8 mouse cellular contexts compared by ENCODE assay signal in genomic region chr9:123678327-123679105, GRCm38 (mm10). TPM values are rescaled to one million over a fixed set of nuclear protein-coding genes. Genes with fewer than 3 reads are reported as not detected.
DNase-seq lines count a peak whose midpoint lies in the region; ATAC-seq and TF ChIP-seq lines count a peak whose summit lies in the region.

Gene Ccr9, plus strand, starts transcription at chr9:123678439.
Gene Slc6a20a, minus strand, starts transcription at chr9:123678885.

- under 1% methylated on average over 73 of the region's 73 CpGs for WGBS in embryonic facial prominence, embryonic 10.5 days
- WGBS in hindbrain, embryonic 15.5 days = 1% methylated on average over 73 of the region's 73 CpGs
- 2% methylated on average over 73 of the region's 73 CpGs for WGBS in liver, adult 2 months
- WGBS in midbrain, embryonic 16.5 days = under 1% methylated on average over 71 of the region's 73 CpGs

- no peak for TF ChIP-seq POLR2A in liver, adult 2 months (IDR thresholded peaks at IDR 0.05; ENCODE audit: extremely low read depth, insufficient read depth, low read length)

- peak; percentile 13 for DNase-seq in ovary, postnatal 36 days (ENCODE audit: low spot score)
- no peak for DNase-seq in ovary, adult 18-20 months (ENCODE audit: low spot score)
- peak; percentile 57 for DNase-seq in embryonic facial prominence, embryonic 10.5 days (ENCODE audit: low spot score)
- no peak for DNase-seq in liver, adult 2 months (ENCODE audit: extremely low read depth, low read depth, low spot score)
- DNase-seq in thymus, postnatal 25 days = peak; percentile 17
- DNase-seq in layer of hippocampus, adult 18-20 months (ENCODE audit: low spot score in 2 of 2) = no peak

- no peaks in the 10 kb centered on the region for H3K9me3 ChIP-seq in embryonic facial prominence, embryonic 10.5 days
- no peaks in the 10 kb centered on the region for H3K9me3 ChIP-seq in hindbrain, embryonic 15.5 days
- H3K9me3 ChIP-seq in midbrain, embryonic 16.5 days (replicated peaks; ENCODE audit: control insufficient read depth, low read length, poor library complexity, severe bottlenecking) = no peaks in the 10 kb centered on the region

- no peak within 1 kb of the TSS for H3K27ac ChIP-seq in embryonic facial prominence, embryonic 10.5 days (replicated peaks)
- no peak within 1 kb of the TSS for H3K27ac ChIP-seq in hindbrain, embryonic 15.5 days (replicated peaks)
- H3K27ac ChIP-seq in liver, adult 2 months (replicated peaks; ENCODE audit: insufficient read depth, low read depth, low read length) = no peak within 1 kb of the TSS
- no peak within 1 kb of the TSS for H3K27ac ChIP-seq in midbrain, embryonic 16.5 days (ENCODE audit: low read length)

- TF ChIP-seq CTCF in liver, adult 2 months (IDR thresholded peaks at IDR 0.05; ENCODE audit: low read depth, low read length) = no peak

- peak; percentile 68 for ATAC-seq in hindbrain, embryonic 15.5 days (ENCODE audit: low FRiP score, low read depth)
- ATAC-seq in midbrain, embryonic 16.5 days = peak; percentile 62

- peaks cover 8% of the 10 kb centered on the region for H3K4me1 ChIP-seq in embryonic facial prominence, embryonic 10.5 days
- H3K4me1 ChIP-seq in hindbrain, embryonic 15.5 days (replicated peaks) = peaks cover 12% of the 10 kb centered on the region
- H3K4me1 ChIP-seq in liver, adult 2 months (ENCODE audit: control insufficient read depth, insufficient read depth, low read length) = peaks cover 3% of the 10 kb centered on the region
- H3K4me1 ChIP-seq in midbrain, embryonic 16.5 days (ENCODE audit: control insufficient read depth, insufficient read depth, low read length) = peaks cover 5% of the 10 kb centered on the region; the same call in 1 of the 2 replicates

- peak within 1 kb of the TSS; percentile 23; the same call in 1 of the 2 replicates for H3K9ac ChIP-seq in hindbrain, embryonic 15.5 days
- H3K9ac ChIP-seq in liver, adult 2 months (ENCODE audit: low read depth, low read length) = 0 out of 2 replicates have a peak within 1 kb of the TSS, but pooled peaks have one; percentile 24
- H3K9ac ChIP-seq in midbrain, embryonic 16.5 days (ENCODE audit: low read depth, low read length) = peak within 1 kb of the TSS; percentile 54

- no peaks in the 10 kb centered on the region for H3K79me2 ChIP-seq in liver, adult 2 months (ENCODE audit: control insufficient read depth, insufficient read depth, low read length)

- no peaks in the 10 kb centered on the region for H3K36me3 ChIP-seq in embryonic facial prominence, embryonic 10.5 days (replicated peaks)
- H3K36me3 ChIP-seq in hindbrain, embryonic 15.5 days = no peaks in the 10 kb centered on the region
- H3K36me3 ChIP-seq in liver, adult 2 months (ENCODE audit: control insufficient read depth, insufficient read depth, low read length) = no peaks in the 10 kb centered on the region
- no peaks in the 10 kb centered on the region for H3K36me3 ChIP-seq in midbrain, embryonic 16.5 days (ENCODE audit: control insufficient read depth, insufficient read depth, low read length)

- H3K4me2 ChIP-seq in hindbrain, embryonic 15.5 days = peak within 1 kb of the TSS; percentile 83
- peak within 1 kb of the TSS; percentile 85 for H3K4me2 ChIP-seq in midbrain, embryonic 16.5 days (ENCODE audit: low read length)

- H3K4me3 ChIP-seq in embryonic facial prominence, embryonic 10.5 days = peak within 1 kb of the TSS; percentile 58
- peak within 1 kb of the TSS; percentile 48 for H3K4me3 ChIP-seq in hindbrain, embryonic 15.5 days
- H3K4me3 ChIP-seq in liver, adult 2 months (ENCODE audit: insufficient read depth, low read depth, low read length) = peak within 1 kb of the TSS; percentile 47; the same call in 1 of the 2 replicates
- H3K4me3 ChIP-seq in midbrain, embryonic 16.5 days (ENCODE audit: low read depth, low read length) = peak within 1 kb of the TSS; percentile 46

- H3K27me3 ChIP-seq in embryonic facial prominence, embryonic 10.5 days (replicated peaks; ENCODE audit: low read depth, poor library complexity, severe bottlenecking) = peaks cover 90% of the 10 kb centered on the region
- peaks cover 57% of the 10 kb centered on the region for H3K27me3 ChIP-seq in hindbrain, embryonic 15.5 days
- H3K27me3 ChIP-seq in liver, adult 2 months (ENCODE audit: control insufficient read depth, insufficient read depth, low read length) = peaks cover 9% of the 10 kb centered on the region
- peaks cover 32% of the 10 kb centered on the region for H3K27me3 ChIP-seq in midbrain, embryonic 16.5 days (ENCODE audit: control insufficient read depth, insufficient read depth, low read depth, low read length)

RNA-seq across cellular contexts. Expression of gene Ccr9, which starts in this region (rescaled TPM):
- polyA plus RNA-seq in embryonic facial prominence, embryonic 10.5 days (2016; fragmentation: Nextera tagmentation; extraction: Ambion mirVana) = 0.05 and 0.06 TPM in 2 replicates
- 0.25 and 0.49 TPM in 2 replicates for polyA plus RNA-seq in hindbrain, embryonic 15.5 days (2015; fragmentation: Nextera tagmentation; extraction: Ambion mirVana)
- 0.18 and 0.20 TPM in 2 replicates for total RNA-seq in liver, adult 2 months (2014; rRNA removed)
- 0.21 and 0.22 TPM in 2 replicates for polyA plus RNA-seq in liver, adult 2 months (2012; rRNA removed)
- 0.30 TPM in 2 replicates for polyA plus RNA-seq in midbrain, embryonic 16.5 days (2015; fragmentation: Nextera tagmentation; extraction: Ambion mirVana)
- total RNA-seq in layer of hippocampus, adult 18-20 months (2021) = under 1 TPM in 1 of 2 experiments, not detected in 1; 0.15 TPM

RNA-seq across cellular contexts. Expression of gene Slc6a20a, which starts in this region (rescaled TPM):
- polyA plus RNA-seq in embryonic facial prominence, embryonic 10.5 days (2016; fragmentation: Nextera tagmentation; extraction: Ambion mirVana) = 0.22 and 0.55 TPM in 2 replicates
- 10.7 and 13.8 TPM in 2 replicates for polyA plus RNA-seq in hindbrain, embryonic 15.5 days (2015; fragmentation: Nextera tagmentation; extraction: Ambion mirVana)
- total RNA-seq in liver, adult 2 months (2014; rRNA removed) = not detected in 2 replicates
- not detected in 2 replicates for polyA plus RNA-seq in liver, adult 2 months (2012; rRNA removed)
- 12.5 and 15.1 TPM in 2 replicates for polyA plus RNA-seq in midbrain, embryonic 16.5 days (2015; fragmentation: Nextera tagmentation; extraction: Ambion mirVana)
- total RNA-seq in layer of hippocampus, adult 18-20 months (2021) = 1 to 10 TPM; 9.9 to 10.0 TPM

Comparison
In these comparisons a context has a peak if more than half of its experiments do, and no peak if none do; other contexts are left out.
1. RNA of gene Slc6a20a (total RNA-seq): 9.9 to 10.0 TPM in layer of hippocampus, adult 18-20 months; not detected in liver, adult 2 months; every median in the first group is over 10 times any median in the second.
2. DNase-seq: peak in ovary, postnatal 36 days (single experiment) and thymus, postnatal 25 days (single experiment); none in ovary, adult 18-20 months (single experiment), liver, adult 2 months (single experiment) and layer of hippocampus, adult 18-20 months (0 of 2).
3. Peak in DNase-seq and H3K4me3 ChIP-seq in embryonic facial prominence, embryonic 10.5 days; RNA of the genes that start here not detected or under 1 TPM.
4. Peak in every context shown above with its lines, with median percentiles within 50 percentile points of each other: H3K4me3 ChIP-seq and H3K9ac ChIP-seq.